Mouse (Mus musculus): ENCODE data around the gene Akap13. TPM values are rescaled to one million over a fixed set of nuclear protein-coding genes. Genes with fewer than 3 reads are reported as not detected.

Akap13 gene
- polyA plus RNA-seq, 1 experiment = 107 TPM

DNA sequence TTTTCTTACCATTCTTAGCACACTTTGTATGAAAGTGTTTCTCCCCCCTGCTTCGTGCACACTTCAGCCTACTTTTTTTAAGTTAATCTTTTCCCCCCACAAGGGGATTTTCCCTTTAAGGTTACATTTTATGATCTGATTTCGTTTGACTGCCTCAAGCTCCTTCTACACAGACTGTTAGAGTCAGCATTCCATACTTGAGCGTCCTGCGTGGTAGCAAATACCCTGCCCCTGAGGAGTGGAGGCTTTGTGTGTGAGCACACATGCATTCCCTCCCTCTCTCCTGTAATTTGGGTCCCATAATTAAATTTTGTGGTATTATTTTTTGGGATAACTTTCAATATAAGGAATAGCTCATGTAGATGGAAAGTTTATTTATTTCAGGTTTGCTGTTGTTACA is 103.8 kb downstream of the Akap13 start:
- no peak overlapping the region for H3K4me3 ChIP-seq (replicated peaks; ENCODE audit: control insufficient read depth, low read depth, low read length)
- H3K4me1 ChIP-seq (ENCODE audit: control insufficient read depth, insufficient read depth, low read length) = no peaks in the 10 kb centered on the region; the same call in 1 of the 2 replicates
- 73% methylated on average over 4 of the region's 4 CpGs for WGBS
- no peak overlapping the region for H3K27ac ChIP-seq (ENCODE audit: control insufficient read depth, insufficient read depth, low read depth, low read length, poor library complexity)
- TF ChIP-seq POLR2A (IDR thresholded peaks at IDR 0.05; ENCODE audit: borderline replicate concordance, control insufficient read depth, low read depth, low read length) (no peak), CTCF (IDR thresholded peaks at IDR 0.05; ENCODE audit: control insufficient read depth, insufficient read depth, low read length) (no peak)

DNA sequence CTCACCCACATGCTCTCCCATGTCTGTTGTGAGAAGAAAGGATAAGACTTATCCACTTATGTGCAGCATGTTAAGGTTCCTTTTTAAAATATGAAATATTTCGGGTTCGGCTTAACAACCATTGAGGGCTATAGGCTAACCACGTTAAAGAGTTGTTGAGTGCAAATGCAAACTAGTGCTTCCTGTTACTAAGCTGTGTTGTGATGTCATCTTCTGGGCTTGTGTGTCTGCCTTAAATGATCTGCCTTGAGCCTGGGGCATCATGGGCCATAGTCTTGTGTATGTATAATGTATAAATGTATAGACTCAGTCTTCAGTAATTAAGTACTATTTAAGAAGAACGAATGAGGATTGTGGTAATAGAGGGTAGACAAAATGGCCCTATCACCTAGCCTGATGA is 104.6 kb downstream of the Akap13 start:
- Histone ChIP-seq H3K27ac (ENCODE audit: control insufficient read depth, insufficient read depth, low read depth, low read length, poor library complexity) (no peak overlapping the region), H3K4me3 (replicated peaks; ENCODE audit: control insufficient read depth, low read depth, low read length) (no peak overlapping the region), H3K4me1 (ENCODE audit: control insufficient read depth, insufficient read depth, low read length) (no peaks in the 10 kb centered on the region; the same call in 1 of the 2 replicates)
- no peak for TF ChIP-seq CTCF (IDR thresholded peaks at IDR 0.05; ENCODE audit: control insufficient read depth, insufficient read depth, low read length)
- no peak for TF ChIP-seq POLR2A (IDR thresholded peaks at IDR 0.05; ENCODE audit: borderline replicate concordance, control insufficient read depth, low read depth, low read length)
- 51% methylated on average over 4 of the region's 4 CpGs for WGBS

DNA sequence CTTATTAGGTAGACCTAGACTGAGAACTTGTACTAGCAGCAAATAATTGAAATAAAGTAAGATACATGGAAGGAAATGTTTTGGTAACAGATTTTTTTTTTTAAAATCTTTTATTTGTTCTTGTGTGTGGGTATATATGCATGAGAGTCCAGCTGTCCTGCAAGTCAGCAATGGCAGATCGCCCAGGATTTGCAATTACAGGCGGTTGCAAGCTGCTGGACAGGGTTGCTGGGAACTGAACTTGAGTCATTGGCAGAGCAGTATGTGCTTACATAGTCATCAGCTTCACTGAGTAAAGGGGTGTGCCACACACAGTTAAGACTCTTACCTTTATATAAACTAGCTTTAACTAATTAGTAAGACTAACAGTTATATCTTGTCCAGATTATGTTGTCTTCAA is 105.2 kb downstream of the Akap13 start:
- 85% methylated on average over 2 of the region's 2 CpGs for WGBS
- Histone ChIP-seq H3K27ac (ENCODE audit: control insufficient read depth, insufficient read depth, low read depth, low read length, poor library complexity) (no peak overlapping the region), H3K4me1 (ENCODE audit: control insufficient read depth, insufficient read depth, low read length) (no peaks in the 10 kb centered on the region; the same call in 1 of the 2 replicates), H3K4me3 (replicated peaks; ENCODE audit: control insufficient read depth, low read depth, low read length) (no peak overlapping the region)
- TF ChIP-seq CTCF (IDR thresholded peaks at IDR 0.05; ENCODE audit: control insufficient read depth, insufficient read depth, low read length) = no peak
- TF ChIP-seq POLR2A (IDR thresholded peaks at IDR 0.05; ENCODE audit: borderline replicate concordance, control insufficient read depth, low read depth, low read length) = no peak

DNA sequence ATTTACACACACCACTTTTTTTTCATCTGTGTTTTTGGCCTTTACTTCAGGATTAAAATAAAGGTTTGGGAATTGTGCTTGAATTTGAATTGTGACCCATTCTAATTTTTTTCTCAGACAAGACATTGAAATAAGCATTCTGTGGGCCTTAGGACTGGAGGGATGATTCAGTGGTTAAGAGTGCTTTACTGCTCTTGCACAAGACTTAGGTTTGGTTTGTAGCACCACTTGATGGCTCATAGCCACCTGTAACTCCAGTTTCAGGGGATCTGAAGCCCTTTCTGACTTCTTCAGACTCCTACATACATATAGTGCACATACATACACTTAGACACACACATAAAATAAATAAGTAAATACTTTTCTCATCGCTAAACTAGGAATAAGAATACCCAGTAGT is 105.8 kb downstream of the Akap13 start:
- H3K27ac ChIP-seq (ENCODE audit: control insufficient read depth, insufficient read depth, low read depth, low read length, poor library complexity) = no peak overlapping the region
- no peaks in the 10 kb centered on the region; the same call in 1 of the 2 replicates for H3K4me1 ChIP-seq (ENCODE audit: control insufficient read depth, insufficient read depth, low read length)
- WGBS = 93% methylated on average over 1 of the region's 1 CpGs
- no peak for TF ChIP-seq CTCF (IDR thresholded peaks at IDR 0.05; ENCODE audit: control insufficient read depth, insufficient read depth, low read length)
- no peak for TF ChIP-seq POLR2A (IDR thresholded peaks at IDR 0.05; ENCODE audit: borderline replicate concordance, control insufficient read depth, low read depth, low read length)
- H3K4me3 ChIP-seq (replicated peaks; ENCODE audit: control insufficient read depth, low read depth, low read length) = no peak overlapping the region

DNA sequence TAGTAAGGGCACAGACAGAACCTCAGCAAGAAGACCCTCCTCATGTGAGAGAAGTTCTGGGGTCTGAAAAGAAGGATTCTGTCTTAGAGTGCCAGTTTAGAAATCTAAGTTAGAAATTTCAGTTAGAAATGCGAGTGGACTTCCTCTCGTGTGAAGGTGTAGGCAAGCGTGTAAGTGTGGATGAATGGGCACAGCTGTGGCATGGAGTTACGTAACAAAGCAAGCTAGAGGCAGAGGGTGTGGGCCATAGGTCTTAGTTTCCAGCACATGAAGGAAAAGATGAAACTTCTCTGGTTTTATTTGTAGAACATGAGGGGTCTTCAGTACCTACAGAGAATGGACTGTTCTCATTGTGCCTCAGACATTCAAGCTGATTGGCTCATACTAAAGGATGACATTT is 112.9 kb downstream of the Akap13 start:
- H3K4me3 ChIP-seq (replicated peaks; ENCODE audit: control insufficient read depth, low read depth, low read length) = no peak overlapping the region
- H3K27ac ChIP-seq (ENCODE audit: control insufficient read depth, insufficient read depth, low read depth, low read length, poor library complexity) = no peak overlapping the region
- 19% methylated on average over 4 of the region's 4 CpGs for WGBS
- no peak for TF ChIP-seq CTCF (IDR thresholded peaks at IDR 0.05; ENCODE audit: control insufficient read depth, insufficient read depth, low read length)
- no peak for TF ChIP-seq POLR2A (IDR thresholded peaks at IDR 0.05; ENCODE audit: borderline replicate concordance, control insufficient read depth, low read depth, low read length)
- no peaks in the 10 kb centered on the region; the same call in 1 of the 2 replicates for H3K4me1 ChIP-seq (ENCODE audit: control insufficient read depth, insufficient read depth, low read length)

DNA sequence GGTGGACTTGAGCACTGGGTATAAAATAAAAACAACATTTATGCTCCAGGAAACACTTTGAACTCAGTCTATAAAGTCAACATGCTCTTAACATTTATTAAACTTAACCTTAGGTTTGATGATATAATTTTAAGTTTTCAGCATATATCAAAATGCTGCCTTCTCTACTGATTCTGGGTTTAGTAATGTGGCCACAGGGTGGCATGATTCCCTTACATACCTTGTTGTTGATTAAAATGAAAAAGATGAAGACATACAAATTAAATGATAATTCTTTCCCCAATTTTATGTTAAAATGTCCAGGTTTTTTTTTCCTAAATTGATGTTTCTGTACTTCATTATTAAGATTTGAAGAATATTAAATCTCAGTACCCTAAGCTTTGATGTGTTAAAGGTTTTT is 113.5 kb downstream of the Akap13 start:
- no peak for TF ChIP-seq CTCF (IDR thresholded peaks at IDR 0.05; ENCODE audit: control insufficient read depth, insufficient read depth, low read length)
- TF ChIP-seq POLR2A (IDR thresholded peaks at IDR 0.05; ENCODE audit: borderline replicate concordance, control insufficient read depth, low read depth, low read length) = no peak
- Histone ChIP-seq H3K4me3 (replicated peaks; ENCODE audit: control insufficient read depth, low read depth, low read length) (no peak overlapping the region), H3K4me1 (ENCODE audit: control insufficient read depth, insufficient read depth, low read length) (no peaks in the 10 kb centered on the region; the same call in 1 of the 2 replicates), H3K27ac (ENCODE audit: control insufficient read depth, insufficient read depth, low read depth, low read length, poor library complexity) (no peak overlapping the region)

DNA sequence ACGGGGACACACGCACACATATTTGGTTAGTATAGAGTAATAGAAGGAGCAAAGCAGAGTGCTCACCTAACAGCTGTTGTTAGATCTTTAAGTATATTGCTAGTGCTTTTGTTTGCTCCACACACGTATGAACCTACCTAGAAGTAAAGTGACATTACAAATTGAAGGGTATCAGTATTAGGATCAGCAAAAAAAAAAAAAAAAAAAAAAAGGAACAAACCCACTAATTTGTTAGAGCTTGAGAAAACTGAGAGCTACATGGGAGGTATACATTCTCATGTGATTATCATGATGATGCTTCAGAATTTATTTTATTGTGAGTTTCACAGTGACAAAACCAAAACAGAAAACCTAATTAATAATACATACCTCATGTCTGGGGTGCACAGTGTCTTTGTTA is 114.9 kb downstream of the Akap13 start:
- no peak overlapping the region for H3K27ac ChIP-seq (ENCODE audit: control insufficient read depth, insufficient read depth, low read depth, low read length, poor library complexity)
- H3K4me1 ChIP-seq (ENCODE audit: control insufficient read depth, insufficient read depth, low read length) = no peaks in the 10 kb centered on the region; the same call in 1 of the 2 replicates
- no peak overlapping the region for H3K4me3 ChIP-seq (replicated peaks; ENCODE audit: control insufficient read depth, low read depth, low read length)
- TF ChIP-seq CTCF (IDR thresholded peaks at IDR 0.05; ENCODE audit: control insufficient read depth, insufficient read depth, low read length) (no peak), POLR2A (IDR thresholded peaks at IDR 0.05; ENCODE audit: borderline replicate concordance, control insufficient read depth, low read depth, low read length) (no peak)
- WGBS = 76% methylated on average over 3 of the region's 3 CpGs

DNA sequence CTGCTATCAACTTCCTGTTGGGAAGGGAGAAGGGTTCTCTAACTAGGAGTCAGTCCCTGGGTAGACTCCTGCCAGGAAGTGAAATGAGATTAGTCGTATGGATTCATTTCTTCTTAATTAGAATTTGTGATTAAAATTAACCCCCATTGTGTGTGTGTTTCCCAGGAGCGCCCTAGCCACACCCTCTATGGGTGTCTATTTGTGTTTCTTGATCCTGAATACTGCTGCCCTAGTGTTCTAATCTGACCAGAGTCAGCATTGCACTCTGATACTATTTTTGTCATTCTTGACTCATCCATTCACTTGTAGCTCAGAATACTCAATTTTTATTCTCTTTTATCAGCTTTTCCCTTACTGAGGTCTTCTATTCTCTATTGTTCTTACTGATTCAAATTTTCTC is 115.7 kb downstream of the Akap13 start:
- Histone ChIP-seq H3K4me1 (ENCODE audit: control insufficient read depth, insufficient read depth, low read length) (no peaks in the 10 kb centered on the region; the same call in 1 of the 2 replicates), H3K4me3 (replicated peaks; ENCODE audit: control insufficient read depth, low read depth, low read length) (no peak overlapping the region), H3K27ac (ENCODE audit: control insufficient read depth, insufficient read depth, low read depth, low read length, poor library complexity) (no peak overlapping the region)
- 47% methylated on average over 2 of the region's 2 CpGs for whole genome bisulfite sequencing
- TF ChIP-seq CTCF (IDR thresholded peaks at IDR 0.05; ENCODE audit: control insufficient read depth, insufficient read depth, low read length) (no peak), POLR2A (IDR thresholded peaks at IDR 0.05; ENCODE audit: borderline replicate concordance, control insufficient read depth, low read depth, low read length) (no peak)

DNA sequence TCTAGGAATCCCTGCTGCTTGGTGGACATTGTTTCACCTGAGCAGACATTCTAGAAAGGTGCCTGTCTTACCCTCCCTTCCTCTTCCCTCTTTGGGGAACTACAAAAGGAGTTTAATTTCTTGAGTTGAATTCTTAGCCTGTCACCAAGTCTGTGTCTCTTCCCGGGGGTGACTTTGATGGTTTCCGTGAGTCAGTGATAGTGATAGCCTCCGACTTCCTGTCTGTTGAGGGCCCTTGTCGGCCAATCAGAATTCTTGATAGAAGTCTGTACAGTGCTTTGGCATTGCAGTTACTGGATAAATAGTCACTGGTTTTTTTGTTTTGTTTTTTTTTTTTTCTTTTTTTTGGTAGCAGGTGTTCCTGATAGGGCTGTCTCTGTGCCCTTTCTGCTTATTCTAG is 116.8 kb downstream of the Akap13 start:
- H3K4me3 ChIP-seq (replicated peaks; ENCODE audit: control insufficient read depth, low read depth, low read length) = no peak overlapping the region
- no peak for TF ChIP-seq CTCF (IDR thresholded peaks at IDR 0.05; ENCODE audit: control insufficient read depth, insufficient read depth, low read length)
- TF ChIP-seq POLR2A (IDR thresholded peaks at IDR 0.05; ENCODE audit: borderline replicate concordance, control insufficient read depth, low read depth, low read length) = no peak
- WGBS = 9% methylated on average over 4 of the region's 4 CpGs
- no peaks in the 10 kb centered on the region; the same call in 1 of the 2 replicates for H3K4me1 ChIP-seq (ENCODE audit: control insufficient read depth, insufficient read depth, low read length)
- no peak overlapping the region; the same call in 1 of the 2 replicates for H3K27ac ChIP-seq (ENCODE audit: control insufficient read depth, insufficient read depth, low read depth, low read length, poor library complexity)

Measured in bone marrow, adult 2 months (tissue).